Mouse (Mus musculus) bone marrow, adult 2 months (tissue): Measurements from ENCODE around the gene Ms4a8a.

Experiments
- CTCF ChIP-seq: fragments of 200-500 bp; IDR thresholded peaks from 2 replicates; pipeline ENCODE4 v1.5.1; 2011; ENCODE audit warnings: low read length, control low read depth; ENCODE audit not compliant: control insufficient read depth, insufficient read depth
- POLR2A ChIP-seq: fragments of 200-500 bp; IDR thresholded peaks from 2 replicates; pipeline ENCODE4 v1.6.1; 2011; ENCODE audit warnings: low read depth, mild to moderate bottlenecking, control low read depth, low read length, borderline replicate concordance; ENCODE audit not compliant: control insufficient read depth

GRCm38 (mm10) chr19:11049426-11049825 is 31.5 kb downstream of the Ms4a8a start:
- TF ChIP-seq POLR2A (no peak), CTCF (no peak)
